Mouse (Mus musculus) cerebellum, postnatal 4 days (tissue): ENCODE results near the gene Gm13276.
A peak's percentile ranks its signal among the peaks of the same experiment; 100 is the strongest.
"Not testable (repeated sequence)": the region's sequence is repeated elsewhere in the genome, so short reads cannot be mapped to it uniquely, and the experiment has no call there.

Experiments
- DNase-seq, 2 experiments: peaks; one replicate each; pipeline ENCODE4 v3.0.0; 2022; ENCODE audit warnings: low spot score in 2 of 2, mixed read lengths in 1 of 2

The Gm13276 gene

GRCm38 (mm10) chr4:88782335-88782734, 3.2 kb upstream of the Gm13276 start:
- not testable (repeated sequence) for DNase-seq

- peak; percentile 29 to 69 for DNase-seq
Observed at GRCm38 (mm10) chr4:88788402-88788801, 2.9 kb downstream of the Gm13276 start, which contains the start of gene Gm13277. TSS of gene Gm13277 (plus strand) at chr4:88788632.

GRCm38 (mm10) chr4:88791250-88791649, 5.7 kb downstream of the Gm13276 start, which contains the start of gene Gm13278:
TSS of gene Gm13278 (plus strand) at chr4:88791550.
- not testable (repeated sequence) for DNase-seq

GRCm38 (mm10) chr4:88793936-88794675, 8.6 kb downstream of the Gm13276 start, which contains the start of gene Gm13275:
TSS of gene Gm13275 (plus strand) at chr4:88794487.
- DNase-seq, result peak; percentile 42 to 64

- not testable (repeated sequence) for DNase-seq
Observed at GRCm38 (mm10) chr4:88797097-88797496, 11.6 kb downstream of the Gm13276 start, which contains the start of gene Gm13279. TSS of gene Gm13279 (plus strand) at chr4:88797397.

- not testable (repeated sequence) for DNase-seq
Observed at GRCm38 (mm10) chr4:88799365-88799764, 13.9 kb downstream of the Gm13276 start, which contains the start of gene Gm13285. TSS of gene Gm13285 (plus strand) at chr4:88799665.

GRCm38 (mm10) chr4:88802954-88803353, 17.4 kb downstream of the Gm13276 start, which contains the start of gene Gm13287:
TSS of gene Gm13287 (plus strand) at chr4:88803254.
- not testable (repeated sequence) for DNase-seq

GRCm38 (mm10) chr4:88805231-88805630, 19.7 kb downstream of the Gm13276 start, which contains the start of gene Gm13288:
TSS of gene Gm13288 (plus strand) at chr4:88805531.
- not testable (repeated sequence) for DNase-seq

GRCm38 (mm10) chr4:88805761-88806160, 20.3 kb downstream of the Gm13276 start:
- peak in 1 of 2 experiments; percentile 7 for DNase-seq

- no peak for DNase-seq
Observed at GRCm38 (mm10) chr4:88815928-88816327, 30.4 kb downstream of the Gm13276 start, which contains the start of gene Ifna7. TSS of gene Ifna7 (plus strand) at chr4:88816228.

- no peak for DNase-seq
Observed at GRCm38 (mm10) chr4:88819659-88820058, 34.1 kb downstream of the Gm13276 start, which contains the start of gene Ifna11. TSS of gene Ifna11 (plus strand) at chr4:88819959.

GRCm38 (mm10) chr4:88822995-88823394, 37.5 kb downstream of the Gm13276 start:
- DNase-seq, result peak in 1 of 2 experiments; percentile 8

- not testable (repeated sequence) for DNase-seq
Observed at GRCm38 (mm10) chr4:88827116-88827515, 41.6 kb downstream of the Gm13276 start, which contains the start of gene Ifna6. TSS of gene Ifna6 (plus strand) at chr4:88827416.

GRCm38 (mm10) chr4:88830523-88830922, 45.0 kb downstream of the Gm13276 start:
- DNase-seq, result peak in 1 of 2 experiments; percentile 17

- not testable (repeated sequence) for DNase-seq
Observed at GRCm38 (mm10) chr4:88835225-88835624, 49.7 kb downstream of the Gm13276 start, which contains the start of gene Ifna5. TSS of gene Ifna5 (plus strand) at chr4:88835525.
